Mouse (Mus musculus): ENCODE data around the gene Ksr1.

Ksr1 gene

DNA sequence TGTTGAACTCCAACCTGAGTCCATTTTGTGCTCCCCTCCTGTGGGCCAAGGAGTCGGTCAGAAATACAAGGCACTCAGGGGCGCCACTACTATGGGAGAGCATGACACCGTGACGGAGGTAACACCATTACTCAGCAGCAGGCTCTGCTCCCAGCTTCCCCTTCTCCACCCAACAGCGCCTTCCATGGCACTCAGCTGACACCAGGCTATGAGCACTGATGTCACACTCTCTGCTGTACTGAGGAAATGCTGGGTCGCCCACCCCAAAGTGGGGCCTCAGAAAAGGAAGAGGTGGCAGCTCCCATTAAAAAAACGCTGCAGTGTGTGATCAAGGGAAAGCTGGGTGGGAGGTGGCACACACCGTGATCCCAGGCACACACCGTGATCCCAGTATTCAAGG is 101.0 kb downstream of the Ksr1 start:
- no peak for DNase-seq (ENCODE audit: low read depth, low spot score)

DNA sequence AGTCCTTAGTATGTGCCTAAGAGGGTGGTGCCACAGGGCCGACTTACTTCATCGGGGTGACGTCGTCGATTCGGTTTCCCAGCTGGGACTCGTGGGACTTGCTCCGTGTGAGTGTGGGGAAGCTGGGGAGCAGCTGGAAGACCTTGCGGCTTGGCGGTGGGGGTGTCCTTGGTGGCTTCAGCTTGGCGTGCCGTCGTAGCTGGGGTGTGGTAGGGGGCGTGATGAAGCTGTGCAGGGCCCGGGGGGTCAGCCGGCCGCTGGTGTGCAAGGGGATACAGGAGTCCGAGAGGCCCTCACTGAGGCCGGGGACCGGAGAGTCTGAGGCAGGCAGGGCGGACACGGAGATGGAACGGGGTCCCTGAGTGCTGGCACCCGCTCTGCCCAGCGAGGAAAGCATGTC is 101.4 kb downstream of the Ksr1 start:
- no peak for DNase-seq (ENCODE audit: low read depth, low spot score)

DNA sequence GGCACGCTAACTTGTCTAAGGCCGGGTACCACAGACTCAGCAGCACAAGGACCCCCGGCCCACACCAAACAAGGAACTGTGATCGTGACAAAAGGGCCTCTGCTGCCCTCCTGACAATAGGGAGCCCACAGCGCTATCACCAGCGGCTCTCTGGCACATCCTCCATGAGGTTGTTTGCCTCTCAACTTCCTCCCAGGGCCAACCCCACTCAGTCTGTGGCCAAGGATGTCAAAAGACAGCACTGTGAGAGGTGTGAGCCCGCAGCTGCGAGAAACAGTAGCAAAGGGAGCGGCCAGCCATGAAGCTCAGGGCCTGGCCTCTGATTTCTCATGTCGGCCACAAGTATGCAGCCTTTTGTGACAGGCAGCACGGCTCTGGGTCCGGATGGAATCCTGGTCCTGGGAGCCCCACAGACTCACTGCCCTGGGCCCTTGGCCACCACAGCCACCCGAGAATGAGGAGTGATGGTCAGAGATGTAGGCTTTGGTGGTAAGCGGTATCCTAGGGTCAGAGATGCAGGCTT is 104.2 kb downstream of the Ksr1 start:
- no peak for DNase-seq (ENCODE audit: low read depth, low spot score)

DNA sequence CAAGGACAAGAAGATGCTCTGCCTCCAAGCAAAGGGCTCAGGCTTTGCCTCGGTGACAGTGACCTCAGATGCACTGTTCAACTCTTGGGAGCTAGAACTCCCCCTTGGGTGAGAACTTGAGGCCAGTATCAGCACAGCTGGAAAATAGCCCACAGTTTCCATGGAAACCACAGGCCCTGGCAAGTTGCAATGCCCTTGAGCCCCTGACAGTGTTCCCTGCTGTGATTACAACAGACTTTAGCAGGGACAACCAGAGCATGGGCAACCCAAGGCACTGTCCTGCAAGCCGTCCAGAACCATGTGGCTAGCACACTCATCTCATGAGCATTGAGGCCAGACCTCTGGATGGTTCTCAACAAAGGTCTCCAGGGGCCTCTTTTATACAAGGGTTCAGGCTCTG is 106.7 kb downstream of the Ksr1 start:
- DNase-seq (ENCODE audit: low read depth, low spot score), result no peak

- no peak for DNase-seq (ENCODE audit: low read depth, low spot score)
Measured at GRCm38 (mm10) chr11:79037555-79037954, 108.7 kb downstream of the Ksr1 start.

- DNase-seq (ENCODE audit: low read depth, low spot score), result no peak
Measured at GRCm38 (mm10) chr11:79036324-79036723, 109.9 kb downstream of the Ksr1 start.

DNA sequence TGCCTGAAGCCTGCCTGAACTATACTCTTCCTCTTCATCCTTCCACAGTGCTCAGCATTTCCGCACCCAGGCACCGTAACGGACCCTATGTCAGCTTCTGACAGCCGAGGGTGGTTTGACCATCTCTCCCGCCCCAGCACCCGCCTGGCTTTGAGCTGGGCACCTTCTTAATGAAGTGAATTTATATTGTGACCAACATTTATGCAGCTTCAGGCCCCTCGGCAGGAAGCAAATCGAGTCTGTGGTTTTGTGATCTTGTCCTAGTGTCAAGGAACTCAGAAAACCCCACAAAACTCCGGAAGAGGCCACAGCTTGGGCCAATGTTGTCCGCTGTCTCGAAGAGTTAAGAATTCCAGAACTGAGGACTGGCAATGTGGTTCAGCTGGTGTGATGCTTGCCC is 112.6 kb downstream of the Ksr1 start:
- no peak for DNase-seq (ENCODE audit: low read depth, low spot score)

- DNase-seq (ENCODE audit: low read depth, low spot score), result no peak
Measured at GRCm38 (mm10) chr11:79033021-79033420, 113.2 kb downstream of the Ksr1 start.

DNA sequence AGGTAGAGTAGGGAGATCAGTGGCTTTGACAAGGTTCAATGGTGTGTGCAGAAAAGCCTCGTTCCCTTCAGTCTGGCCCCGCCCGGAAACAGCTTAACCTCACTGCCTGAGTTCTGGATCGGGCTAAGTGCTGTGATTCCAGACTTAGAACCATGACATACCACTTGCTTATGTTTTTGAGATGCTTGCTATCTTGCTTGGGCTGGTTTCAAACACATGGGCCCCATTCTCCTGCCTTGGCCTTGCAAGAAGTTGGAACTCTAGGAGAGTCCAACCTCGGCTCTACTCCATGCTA is 114.8 kb downstream of the Ksr1 start:
- DNase-seq (ENCODE audit: low read depth, low spot score), result no peak

GRCm38 (mm10) chr11:79030570-79031451 is 115.4 kb downstream of the Ksr1 start:
- DNase-seq (ENCODE audit: low read depth, low spot score), result peak; percentile 60

- DNase-seq (ENCODE audit: low read depth, low spot score), result no peak
Measured at GRCm38 (mm10) chr11:79023751-79024150, 122.5 kb downstream of the Ksr1 start.

GRCm38 (mm10) chr11:79023342-79023741 is 122.9 kb downstream of the Ksr1 start:
- DNase-seq (ENCODE audit: low read depth, low spot score), result no peak

- DNase-seq (ENCODE audit: low read depth, low spot score), result no peak
Measured at GRCm38 (mm10) chr11:79022836-79023235, 123.4 kb downstream of the Ksr1 start.

- DNase-seq (ENCODE audit: low read depth, low spot score), result no peak
Measured at GRCm38 (mm10) chr11:79020535-79021045, 125.6 kb downstream of the Ksr1 start.

- DNase-seq (ENCODE audit: low read depth, low spot score), result no peak
Measured at GRCm38 (mm10) chr11:79019839-79020534, 126.2 kb downstream of the Ksr1 start.

DNA sequence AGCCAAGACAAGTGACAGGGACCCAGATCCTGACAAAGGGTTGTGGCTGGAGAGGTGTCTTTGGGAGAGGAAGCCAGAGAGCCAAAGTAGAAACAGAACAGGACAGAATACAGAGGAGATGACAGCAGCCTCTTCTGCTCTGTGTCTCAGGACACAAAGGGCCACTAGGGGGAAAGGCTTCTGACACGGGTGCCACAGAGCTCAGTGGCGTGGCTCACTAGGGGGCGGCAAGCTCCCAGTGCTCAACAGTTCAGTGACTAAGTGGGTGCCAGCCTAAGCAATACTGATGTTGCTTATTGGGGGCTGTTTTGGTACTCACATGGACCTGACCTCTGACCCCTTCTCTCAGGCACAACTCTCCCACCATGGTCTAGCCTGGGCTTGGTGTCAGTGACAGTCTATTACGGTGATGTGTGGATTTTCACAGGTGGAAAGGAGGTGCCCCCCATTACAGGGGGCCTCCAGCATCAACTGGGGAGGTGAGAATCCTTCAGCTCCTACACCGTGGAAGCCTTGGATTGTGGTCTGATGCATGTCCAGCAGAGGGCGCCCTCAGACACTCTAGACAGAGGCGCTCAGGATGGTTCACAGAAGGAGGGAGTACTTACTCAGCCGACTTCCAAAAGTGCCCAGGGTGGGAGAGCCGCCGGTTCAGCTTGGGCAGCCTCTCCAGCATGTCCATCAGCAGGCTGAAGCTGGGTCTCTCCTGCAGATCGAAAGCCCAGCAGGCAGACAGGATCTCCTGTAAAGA is 127.1 kb downstream of the Ksr1 start:
- no peak for DNase-seq (ENCODE audit: low read depth, low spot score)

GRCm38 (mm10) chr11:79017161-79017606 is 129.0 kb downstream of the Ksr1 start:
- DNase-seq (ENCODE audit: low read depth, low spot score), result no peak

GRCm38 (mm10) chr11:79016236-79016635 is 130.0 kb downstream of the Ksr1 start:
- DNase-seq (ENCODE audit: low read depth, low spot score), result no peak

DNA sequence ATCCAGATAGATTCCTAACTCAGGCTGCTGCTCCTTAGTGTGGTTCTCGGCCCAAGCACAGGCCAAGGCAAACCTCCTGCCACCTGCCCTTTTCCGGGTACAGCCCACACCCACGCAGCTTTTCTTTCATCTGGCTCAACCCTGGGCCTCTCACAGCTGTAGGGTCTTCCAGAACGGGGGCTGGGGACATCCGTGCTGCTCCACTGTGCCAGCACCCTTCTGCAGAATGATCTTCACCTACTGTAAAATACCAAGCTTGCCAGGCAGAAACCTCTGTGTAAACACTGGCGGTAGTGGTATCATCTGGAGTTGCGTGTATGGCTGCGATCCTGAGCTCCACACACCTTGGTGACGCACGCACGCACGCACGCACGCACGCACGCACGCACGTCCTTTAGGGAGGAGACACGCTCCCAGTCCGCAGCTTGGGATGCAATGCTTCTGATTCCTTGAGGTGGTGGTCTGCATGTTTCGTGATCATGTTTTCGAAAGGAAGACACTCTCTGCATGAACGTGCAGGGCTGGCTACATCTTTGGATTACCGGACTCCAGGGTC is 130.5 kb downstream of the Ksr1 start:
- DNase-seq (ENCODE audit: low read depth, low spot score), result no peak

- DNase-seq (ENCODE audit: low read depth, low spot score), result no peak
Measured at GRCm38 (mm10) chr11:79014602-79015325, 131.4 kb downstream of the Ksr1 start.

DNA sequence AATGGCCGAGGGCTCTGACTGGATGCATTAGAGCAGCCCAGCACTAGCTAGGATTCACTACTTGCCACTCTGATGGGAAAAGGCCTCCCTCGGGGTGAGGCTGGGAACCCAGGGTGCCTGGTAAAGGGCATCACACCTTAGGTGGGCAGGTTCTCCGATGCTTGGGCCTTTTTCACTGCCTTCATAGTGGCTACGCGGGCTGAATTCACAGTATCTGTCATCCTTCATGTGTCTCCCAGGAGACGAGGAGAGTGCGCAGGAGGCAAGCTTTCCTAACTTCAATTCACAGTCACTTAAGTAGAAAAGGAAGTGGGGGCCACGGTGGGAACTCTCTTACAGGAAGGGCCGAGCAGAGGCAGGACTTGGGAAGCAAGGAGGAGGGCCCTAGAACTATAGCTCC is 132.4 kb downstream of the Ksr1 start:
- DNase-seq (ENCODE audit: low read depth, low spot score), result no peak

Measured in telencephalon, adult 2 months (tissue).